Mouse (Mus musculus) layer of hippocampus, adult 8-10 months (tissue): ENCODE results near the gene Pear1. TPM values are rescaled to one million over a fixed set of nuclear protein-coding genes. Genes with fewer than 3 reads are reported as not detected.
"Not testable (repeated sequence)": the region's sequence is repeated elsewhere in the genome, so short reads cannot be mapped to it uniquely, and the experiment has no call there.

Experiments used
- DNase-seq, 2 experiments: peaks; one replicate each; pipeline ENCODE4 v3.0.0; 2022; ENCODE audit warnings: low spot score in 2 of 2
- total RNA-seq, 4 experiments: library from RNA; stranded (reverse); gene quantifications; 2 replicates each; pipeline ENCODE4 v1.2.4; 2022

Pear1 gene
- 10 to 100 TPM; 10.5 to 12.7 (median 12.2) TPM for total RNA-seq

GRCm38 (mm10) chr3:87824206-87824605 lies at the start of gene Pear1:
Gene Pear1, minus strand, starts transcription at chr3:87824306.
- not testable (repeated sequence) for DNase-seq

GRCm38 (mm10) chr3:87864111-87864510 lies 40.0 kb upstream of the Pear1 start:
- DNase-seq, result not testable (repeated sequence)

- DNase-seq, result peak; percentile 49 to 81
Measured at GRCm38 (mm10) chr3:87859813-87860212, 35.7 kb upstream of the Pear1 start.

GRCm38 (mm10) chr3:87857666-87858065 lies 33.6 kb upstream of the Pear1 start:
- DNase-seq, result no peak

GRCm38 (mm10) chr3:87855936-87856335 lies 31.8 kb upstream of the Pear1 start:
- DNase-seq, result no peak

- no peak for DNase-seq
Measured at GRCm38 (mm10) chr3:87854795-87855568, 30.9 kb upstream of the Pear1 start.

- no peak for DNase-seq
Measured at GRCm38 (mm10) chr3:87849117-87849516, 25.0 kb upstream of the Pear1 start.

- no peak for DNase-seq
Measured at GRCm38 (mm10) chr3:87847680-87848079, 23.6 kb upstream of the Pear1 start.

GRCm38 (mm10) chr3:87846650-87847110 lies 22.6 kb upstream of the Pear1 start, which contains the start of gene Sh2d2a:
Gene Sh2d2a, plus strand, starts transcription at chr3:87846755.
- no peak for DNase-seq

GRCm38 (mm10) chr3:87846186-87846585 lies 22.1 kb upstream of the Pear1 start:
- no peak for DNase-seq

- DNase-seq, result no peak
Measured at GRCm38 (mm10) chr3:87844981-87845380, 20.9 kb upstream of the Pear1 start.

GRCm38 (mm10) chr3:87840858-87841257 lies 16.8 kb upstream of the Pear1 start:
- no peak for DNase-seq

GRCm38 (mm10) chr3:87838622-87839021 lies 14.5 kb upstream of the Pear1 start:
- DNase-seq, result peak in 1 of 2 experiments; percentile 84

GRCm38 (mm10) chr3:87833482-87833881 lies 9.4 kb upstream of the Pear1 start:
- no peak for DNase-seq

GRCm38 (mm10) chr3:87832109-87832859 lies 8.2 kb upstream of the Pear1 start:
- DNase-seq, result no peak

GRCm38 (mm10) chr3:87829025-87829424 lies 4.9 kb upstream of the Pear1 start:
- DNase-seq, result no peak

GRCm38 (mm10) chr3:87828435-87828834 lies 4.3 kb upstream of the Pear1 start:
- DNase-seq, result no peak

- DNase-seq, result no peak
Measured at GRCm38 (mm10) chr3:87818226-87818625, 5.9 kb downstream of the Pear1 start.

GRCm38 (mm10) chr3:87816646-87817093 lies 7.4 kb downstream of the Pear1 start:
- DNase-seq, result peak; percentile 44 to 72

GRCm38 (mm10) chr3:87816166-87816565 lies 7.9 kb downstream of the Pear1 start:
- no peak for DNase-seq

- no peak for DNase-seq
Measured at GRCm38 (mm10) chr3:87812873-87813272, 11.2 kb downstream of the Pear1 start.

- DNase-seq, result no peak
Measured at GRCm38 (mm10) chr3:87812413-87812812, 11.7 kb downstream of the Pear1 start.
